Mouse (Mus musculus) forebrain, embryonic 16.5 days (tissue): ENCODE data around the gene Ccr3. TPM values are rescaled to one million over a fixed set of nuclear protein-coding genes. Genes with fewer than 3 reads are reported as not detected.
"Not testable (repeated sequence)": the region's sequence is repeated elsewhere in the genome, so short reads cannot be mapped to it uniquely, and the experiment has no call there.

Experiments
- ATAC-seq: fragments of 200-750 bp; cut with Nextera tagmentation; 2 replicates; pipeline ENCODE4 v1.8.0; 2017; ENCODE audit warnings: mild to moderate bottlenecking, moderate library complexity
- H3K27ac ChIP-seq: fragments of 300-500 bp; sonication (generic); 2 replicates; pipeline ENCODE4 v1.5.1; 2014; ENCODE audit warnings: low read length, control low read depth
- H3K27me3 ChIP-seq: fragments of 300-500 bp; sonication (generic); replicated peaks from 2 replicates; pipeline ENCODE4 v1.6.1; 2014; ENCODE audit warnings: low read length; ENCODE audit not compliant: control insufficient read depth, insufficient read depth
- H3K36me3 ChIP-seq: fragments of 300-500 bp; sonication (generic); 2 replicates; pipeline ENCODE4 v1.6.1; 2014; ENCODE audit not compliant: control insufficient read depth, insufficient read depth
- H3K4me1 ChIP-seq: fragments of 300-500 bp; sonication (generic); replicated peaks from 2 replicates; pipeline ENCODE4 v1.6.1; 2014; ENCODE audit warnings: low read length; ENCODE audit not compliant: control insufficient read depth, insufficient read depth
- H3K4me2 ChIP-seq: fragments of 300-500 bp; sonication (generic); 2 replicates; pipeline ENCODE4 v1.6.1; 2014; ENCODE audit warnings: mild to moderate bottlenecking, low read length, control low read depth
- H3K4me3 ChIP-seq: fragments of 300-500 bp; sonication (generic); replicated peaks from 2 replicates; pipeline ENCODE4 v1.5.1; 2014; ENCODE audit warnings: mild to moderate bottlenecking, low read length, control low read depth
- H3K9ac ChIP-seq: fragments of 300-500 bp; sonication (generic); replicated peaks from 2 replicates; pipeline ENCODE4 v1.6.1; 2014; ENCODE audit warnings: low read depth, low read length, control low read depth
- H3K9me3 ChIP-seq: fragments of 300-500 bp; sonication (generic); 2 replicates; pipeline ENCODE4 v1.6.1; 2016; ENCODE audit warnings: low read length; ENCODE audit not compliant: control insufficient read depth
- WGBS: fragments of 180-500 bp; shearing (Covaris S2); extraction: QIAGEN DNeasy Blood & Tissue Kit; methylation state at CpG from one replicate; pipeline ENCODE4 v1.1.7; 2014; 5-methylcytosine and 5-hydroxymethylcytosine counted together
- polyA plus RNA-seq: library from polyadenylated mRNA; unstranded; fragments of >200 nt; fragmentation: Nextera tagmentation; extraction: Ambion mirVana; gene quantifications from 2 replicates; pipeline ENCODE4 v1.2.1, GENCODE M21; 2015

Gene Ccr3
- polyA plus RNA-seq = not detected in 2 replicates

GRCm38 (mm10) chr9:124021672-124022071 lies at the start of gene Ccr3:
Ccr3 (plus strand) TSS chr9:124021972.
- Histone ChIP-seq H3K27ac (no peak within 1 kb of the TSS), H3K27me3 (no peaks in the 10 kb centered on the region), H3K4me1 (no peaks in the 10 kb centered on the region), H3K4me2 (no peak within 1 kb of the TSS), H3K36me3 (no peaks in the 10 kb centered on the region), H3K9ac (no peak within 1 kb of the TSS), H3K9me3 (no peaks in the 10 kb centered on the region), H3K4me3 (no peak within 1 kb of the TSS)
- 93% methylated on average over 1 of the region's 1 CpGs for WGBS
- no peak for ATAC-seq

GRCm38 (mm10) chr9:123975630-123976029 lies 46.1 kb upstream of the Ccr3 start:
- Histone ChIP-seq H3K4me3 (no peak overlapping the region), H3K36me3 (no peaks in the 10 kb centered on the region), H3K27me3 (no peaks in the 10 kb centered on the region), H3K27ac (no peak overlapping the region), H3K4me2 (no peak overlapping the region), H3K4me1 (no peaks in the 10 kb centered on the region), H3K9me3 (no peaks in the 10 kb centered on the region), H3K9ac (no peak overlapping the region)
- WGBS = 80% methylated on average over 2 of the region's 2 CpGs
- no peak for ATAC-seq

- Histone ChIP-seq H3K9ac (no peak overlapping the region), H3K27me3 (no peaks in the 10 kb centered on the region), H3K4me2 (no peak overlapping the region), H3K4me3 (no peak overlapping the region), H3K9me3 (no peaks in the 10 kb centered on the region), H3K4me1 (no peaks in the 10 kb centered on the region), H3K27ac (no peak overlapping the region), H3K36me3 (no peaks in the 10 kb centered on the region)
- WGBS = 85% methylated on average over 9 of the region's 9 CpGs
- no peak for ATAC-seq
These were observed 44.7 kb upstream of the Ccr3 start for GRCm38 (mm10) chr9:123976876-123977663.

- H3K36me3 ChIP-seq = no peaks in the 10 kb centered on the region
- no peaks in the 10 kb centered on the region for H3K4me1 ChIP-seq
- ATAC-seq = no peak
- H3K4me2 ChIP-seq = no peak within 1 kb of the TSS
- no peak within 1 kb of the TSS for H3K9ac ChIP-seq
- no peak within 1 kb of the TSS for H3K27ac ChIP-seq
- H3K4me3 ChIP-seq = no peak within 1 kb of the TSS
- H3K9me3 ChIP-seq = no peaks in the 10 kb centered on the region
- 68% methylated on average over 1 of the region's 1 CpGs for WGBS
- no peaks in the 10 kb centered on the region for H3K27me3 ChIP-seq
These were observed 43.5 kb upstream of the Ccr3 start, which contains the start of gene Ccr1l1 for GRCm38 (mm10) chr9:123978308-123978707. Ccr1l1 (minus strand) TSS chr9:123978408.

- no CpG with 5 or more reads among the region's 3 CpGs for WGBS
- H3K27me3 ChIP-seq, H3K9ac ChIP-seq, H3K27ac ChIP-seq, H3K36me3 ChIP-seq, H3K4me2 ChIP-seq, H3K9me3 ChIP-seq, ATAC-seq, H3K4me3 ChIP-seq, H3K4me1 ChIP-seq: not testable (repeated sequence)
These were observed 40.8 kb upstream of the Ccr3 start for GRCm38 (mm10) chr9:123980858-123981475.

- Histone ChIP-seq H3K4me3 (no peak overlapping the region), H3K27me3 (no peaks in the 10 kb centered on the region), H3K4me1 (no peaks in the 10 kb centered on the region), H3K4me2 (no peak overlapping the region), H3K27ac (no peak overlapping the region), H3K9ac (no peak overlapping the region), H3K9me3 (no peaks in the 10 kb centered on the region), H3K36me3 (no peaks in the 10 kb centered on the region)
- ATAC-seq = no peak
- WGBS = 74% methylated on average over 4 of the region's 4 CpGs
These were observed 39.9 kb upstream of the Ccr3 start for GRCm38 (mm10) chr9:123981909-123982308.

GRCm38 (mm10) chr9:123982720-123983119 lies 39.1 kb upstream of the Ccr3 start:
- no peak overlapping the region for H3K27ac ChIP-seq
- WGBS = 85% methylated on average over 1 of the region's 1 CpGs
- no peak overlapping the region for H3K4me3 ChIP-seq
- ATAC-seq = no peak
- H3K36me3 ChIP-seq = no peaks in the 10 kb centered on the region
- H3K4me2 ChIP-seq = no peak overlapping the region
- no peak overlapping the region for H3K9ac ChIP-seq
- no peaks in the 10 kb centered on the region for H3K9me3 ChIP-seq
- no peaks in the 10 kb centered on the region for H3K27me3 ChIP-seq
- H3K4me1 ChIP-seq = no peaks in the 10 kb centered on the region

- no peaks in the 10 kb centered on the region for H3K9me3 ChIP-seq
- no peak for ATAC-seq
- H3K27me3 ChIP-seq = no peaks in the 10 kb centered on the region
- H3K4me2 ChIP-seq = no peak overlapping the region
- no peak overlapping the region for H3K4me3 ChIP-seq
- H3K9ac ChIP-seq = no peak overlapping the region
- H3K36me3 ChIP-seq = no peaks in the 10 kb centered on the region
- H3K4me1 ChIP-seq = no peaks in the 10 kb centered on the region
- H3K27ac ChIP-seq = no peak overlapping the region
These were observed 36.8 kb upstream of the Ccr3 start for GRCm38 (mm10) chr9:123984943-123985342.

- no peak overlapping the region for H3K4me2 ChIP-seq
- H3K27me3 ChIP-seq = no peaks in the 10 kb centered on the region
- no peaks in the 10 kb centered on the region for H3K4me1 ChIP-seq
- H3K27ac ChIP-seq = no peak overlapping the region
- H3K36me3 ChIP-seq = no peaks in the 10 kb centered on the region
- H3K9me3 ChIP-seq = no peaks in the 10 kb centered on the region
- no peak overlapping the region for H3K4me3 ChIP-seq
- no peak overlapping the region for H3K9ac ChIP-seq
- ATAC-seq = no peak
- WGBS = 69% methylated on average over 2 of the region's 2 CpGs
These were observed 35.6 kb upstream of the Ccr3 start for GRCm38 (mm10) chr9:123986217-123986616.
